Mouse (Mus musculus) ES-Bruce4 (cell line): Measurements from ENCODE around the gene Gm5622.
"Not testable (repeated sequence)": the region's sequence is repeated elsewhere in the genome, so short reads cannot be mapped to it uniquely, and the experiment has no call there.

ENCODE experiments used
- CTCF ChIP-seq: IDR thresholded peaks from one replicate; pipeline ENCODE4 v1.8.1; 2011; ENCODE audit warnings: low read depth, low read length
- EP300 ChIP-seq: IDR thresholded peaks from 2 replicates; pipeline ENCODE4 v1.6.1; 2011; ENCODE audit warnings: low read depth, low read length; ENCODE audit not compliant: insufficient read depth
- POLR2A ChIP-seq: IDR thresholded peaks from one replicate; pipeline ENCODE4 v1.8.1; 2011; ENCODE audit warnings: low read length; ENCODE audit not compliant: insufficient read depth

GRCm38 (mm10) chr14:51632426-51632825 lies 79.8 kb downstream of the Gm5622 start:
- not testable (repeated sequence) for TF ChIP-seq POLR2A, CTCF, EP300
